Mouse (Mus musculus): ENCODE data around the gene Klhl8. TPM values are rescaled to one million over a fixed set of nuclear protein-coding genes. Genes with fewer than 3 reads are reported as not detected.
A peak's percentile ranks its signal among the peaks of the same experiment; 100 is the strongest.

Klhl8 gene
- total and polyA plus RNA-seq, 3 experiments: 0.11 to 3.0 (median 1.5) TPM

DNA sequence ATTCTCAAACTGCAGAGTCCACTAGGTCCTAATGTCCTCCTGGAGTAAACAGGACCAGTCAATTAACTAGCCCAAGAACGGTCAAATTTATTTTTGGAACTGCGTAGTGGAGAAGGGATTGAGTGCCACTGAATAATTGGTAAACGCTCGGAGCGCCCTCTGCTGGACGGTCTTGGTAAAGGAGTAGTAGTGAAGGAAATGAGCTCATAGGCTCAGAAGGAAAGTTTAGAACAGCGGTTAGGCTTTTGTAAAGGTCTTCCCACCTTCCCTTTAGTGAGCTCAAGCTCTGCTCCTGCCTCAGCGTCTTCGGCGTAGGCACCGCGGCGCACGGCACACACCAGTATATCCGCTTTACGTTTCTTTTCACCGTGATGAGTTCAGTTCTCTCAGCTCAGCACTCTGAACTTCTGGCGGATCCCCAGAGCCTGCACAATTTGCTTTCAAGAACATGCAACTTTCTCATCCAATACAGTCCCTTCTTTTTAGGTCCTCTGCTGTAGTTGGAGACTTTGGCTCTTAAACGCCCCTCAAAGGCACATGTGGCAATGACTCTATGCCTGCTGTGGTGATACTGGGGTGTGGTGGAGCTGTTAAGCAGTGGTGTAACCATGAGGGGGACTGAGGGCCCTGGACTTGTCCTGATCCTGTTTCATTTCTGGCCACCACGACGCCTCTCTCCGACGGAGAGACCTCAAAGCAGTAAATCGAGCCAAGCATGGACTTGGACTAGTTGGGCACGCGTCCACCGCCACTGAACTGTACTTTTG is 16.6 kb upstream of the Klhl8 start:
- peak; percentile 76 for ATAC-seq (ENCODE audit: extremely low read depth, insufficient number of reproducible peaks, low FRiP score, poor library complexity, severe bottlenecking)

DNA sequence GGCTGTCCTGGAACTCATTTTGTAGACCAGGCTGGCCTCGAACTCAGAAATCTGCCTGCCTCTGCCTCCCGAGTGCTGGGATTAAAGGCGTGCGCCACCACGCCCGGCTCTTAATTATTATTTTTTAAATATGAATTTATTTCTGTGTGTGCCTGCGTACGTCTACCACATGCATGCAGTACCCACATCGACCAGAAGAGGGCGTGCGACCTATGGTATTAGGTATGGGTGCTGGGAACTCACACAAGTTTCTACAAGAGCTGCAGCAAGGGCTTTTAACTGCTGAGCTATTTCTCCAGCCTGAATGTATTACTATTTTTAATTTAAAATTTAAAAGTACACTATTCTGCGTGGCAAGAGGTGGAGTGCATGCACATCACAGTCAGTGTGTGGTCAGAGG is 15.3 kb upstream of the Klhl8 start:
- Histone ChIP-seq H3K4me1 (ENCODE audit: insufficient read depth, low read depth, low read length) (no peaks in the 10 kb centered on the region), H3K4me3 (ENCODE audit: low read depth, low read length) (no peak overlapping the region), H3K9me3 (replicated peaks) (no peaks in the 10 kb centered on the region), H3K36me3 (replicated peaks) (no peaks in the 10 kb centered on the region), H3K27me3 (ENCODE audit: insufficient read depth, low read length) (peaks cover 7% of the 10 kb centered on the region; the same call in 1 of the 2 replicates)
- DNase-seq (ENCODE audit: low spot score) (no peak), ATAC-seq (ENCODE audit: extremely low read depth, insufficient number of reproducible peaks, low FRiP score, poor library complexity, severe bottlenecking) (no peak)
- TF ChIP-seq GATA1 (IDR thresholded peaks at IDR 0.05; ENCODE audit: borderline replicate concordance, low read length): no peak
- peak; percentile 20; the same call in 1 of the 2 replicates for TF ChIP-seq CTCF (IDR thresholded peaks at IDR 0.05; ENCODE audit: low read depth, low read length)

More for the DNA sequence above, 16.6 kb upstream of the Klhl8 start:
- H3K4me1 ChIP-seq (ENCODE audit: insufficient read depth, low read depth, low read length): no peaks in the 10 kb centered on the region
- H3K27me3 ChIP-seq (ENCODE audit: insufficient read depth, low read length): peaks cover 7% of the 10 kb centered on the region; the same call in 1 of the 2 replicates
- H3K4me3 ChIP-seq (ENCODE audit: low read depth, low read length): no peak overlapping the region
- H3K9me3 ChIP-seq (replicated peaks): no peaks in the 10 kb centered on the region
- no peaks in the 10 kb centered on the region for H3K36me3 ChIP-seq (replicated peaks)
- TF ChIP-seq TAL1 (conservative IDR thresholded peaks at IDR 0.05; ENCODE audit: low read depth, low read length) (no peak), POLR2AphosphoS5 (IDR thresholded peaks at IDR 0.05; ENCODE audit: insufficient replicate concordance, low read depth, low read length) (no peak), CTCF (IDR thresholded peaks at IDR 0.05; ENCODE audit: low read depth, low read length) (peak; percentile 78), GATA2 (IDR thresholded peaks at IDR 0.05; ENCODE audit: borderline replicate concordance, low read depth, low read length) (no peak)
- peak; percentile 50 for DNase-seq (ENCODE audit: low spot score)

DNA sequence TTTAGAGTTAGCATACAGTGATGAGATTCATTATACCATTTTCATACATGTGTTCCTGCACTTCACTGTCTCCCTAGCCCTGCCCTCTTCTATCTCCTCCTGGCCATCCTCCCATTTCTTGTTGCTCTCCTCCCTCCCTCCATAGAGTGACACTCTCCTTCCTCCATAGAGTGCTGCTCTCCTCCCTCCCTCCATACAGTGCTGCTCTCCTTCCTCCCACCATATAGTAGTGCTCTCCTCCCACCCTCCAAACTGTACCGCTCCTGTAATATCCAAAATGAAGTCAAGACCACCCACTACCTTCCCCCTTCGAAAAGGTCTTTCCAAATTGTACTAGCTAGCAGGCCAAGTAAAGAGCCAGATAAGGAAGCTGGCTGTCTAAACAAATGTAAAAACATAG is 12.7 kb upstream of the Klhl8 start:
- no peak for ATAC-seq (ENCODE audit: extremely low read depth, insufficient number of reproducible peaks, low FRiP score, poor library complexity, severe bottlenecking)
- H3K27me3 ChIP-seq (ENCODE audit: insufficient read depth, low read length): peaks cover 7% of the 10 kb centered on the region; the same call in 1 of the 2 replicates
- H3K9me3 ChIP-seq (replicated peaks): no peaks in the 10 kb centered on the region
- no peak for DNase-seq (ENCODE audit: low spot score)
- no peaks in the 10 kb centered on the region for H3K36me3 ChIP-seq (replicated peaks)
- H3K4me1 ChIP-seq (ENCODE audit: insufficient read depth, low read depth, low read length): 0 out of 2 replicates have a peak, but pooled peaks cover 7% of the 10 kb centered on the region
- no peak overlapping the region for H3K4me3 ChIP-seq (ENCODE audit: low read depth, low read length)
- TF ChIP-seq CTCF (IDR thresholded peaks at IDR 0.05; ENCODE audit: low read depth, low read length) (no peak), GATA1 (IDR thresholded peaks at IDR 0.05; ENCODE audit: borderline replicate concordance, low read length) (no peak), TAL1 (conservative IDR thresholded peaks at IDR 0.05; ENCODE audit: low read depth, low read length) (no peak), GATA2 (IDR thresholded peaks at IDR 0.05; ENCODE audit: borderline replicate concordance, low read depth, low read length) (no peak), POLR2AphosphoS5 (IDR thresholded peaks at IDR 0.05; ENCODE audit: insufficient replicate concordance, low read depth, low read length) (no peak)

DNA sequence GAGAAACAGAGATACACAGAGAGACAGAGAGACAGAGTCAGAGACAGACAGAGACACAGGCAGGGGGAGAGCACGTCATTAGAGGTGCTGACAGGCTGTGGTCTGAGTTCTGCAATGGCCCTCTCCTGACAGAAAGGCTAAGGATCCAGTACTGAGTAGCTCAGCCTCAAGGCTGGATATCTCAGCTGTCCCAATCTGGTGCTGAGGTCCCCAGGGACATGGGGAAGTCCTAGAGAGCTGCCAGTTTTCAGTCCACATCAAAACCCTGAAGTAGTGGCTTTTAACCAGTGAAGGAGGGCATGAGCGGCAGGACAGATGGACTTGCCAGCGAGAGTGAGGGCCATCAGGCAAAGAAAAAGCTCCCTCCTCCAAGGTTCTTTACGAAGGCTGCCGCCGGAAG is 12.0 kb upstream of the Klhl8 start:
- Histone ChIP-seq H3K4me3 (ENCODE audit: low read depth, low read length) (no peak overlapping the region), H3K4me1 (ENCODE audit: insufficient read depth, low read depth, low read length) (0 out of 2 replicates have a peak, but pooled peaks cover 7% of the 10 kb centered on the region), H3K36me3 (replicated peaks) (no peaks in the 10 kb centered on the region), H3K27me3 (ENCODE audit: insufficient read depth, low read length) (peaks cover 7% of the 10 kb centered on the region; the same call in 1 of the 2 replicates), H3K9me3 (replicated peaks) (no peaks in the 10 kb centered on the region)
- DNase-seq (ENCODE audit: low spot score): no peak
- TF ChIP-seq GATA1 (IDR thresholded peaks at IDR 0.05; ENCODE audit: borderline replicate concordance, low read length) (no peak), POLR2AphosphoS5 (IDR thresholded peaks at IDR 0.05; ENCODE audit: insufficient replicate concordance, low read depth, low read length) (no peak), CTCF (IDR thresholded peaks at IDR 0.05; ENCODE audit: low read depth, low read length) (no peak), GATA2 (IDR thresholded peaks at IDR 0.05; ENCODE audit: borderline replicate concordance, low read depth, low read length) (no peak), TAL1 (conservative IDR thresholded peaks at IDR 0.05; ENCODE audit: low read depth, low read length) (no peak)
- ATAC-seq (ENCODE audit: extremely low read depth, insufficient number of reproducible peaks, low FRiP score, poor library complexity, severe bottlenecking): no peak

DNA sequence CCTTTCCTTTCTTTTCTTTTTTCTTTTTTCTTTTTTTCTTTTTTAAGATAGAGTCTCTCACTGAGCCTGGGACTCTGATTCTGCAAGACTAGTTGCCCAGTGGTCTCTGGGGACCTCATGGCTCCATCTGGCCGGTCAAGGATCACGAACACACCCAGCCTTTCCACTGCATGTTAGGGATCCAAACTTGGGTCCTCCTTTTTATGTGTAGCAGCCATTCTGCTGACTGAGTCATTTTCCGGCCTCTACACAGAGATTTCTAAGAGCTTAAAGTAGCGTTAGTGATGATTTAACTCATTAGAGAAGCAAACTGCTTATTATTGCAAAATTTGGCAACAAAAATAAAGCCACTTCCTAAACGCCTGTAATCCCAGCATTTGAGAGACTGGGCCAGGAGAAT is 11.4 kb upstream of the Klhl8 start:
- Histone ChIP-seq H3K4me3 (ENCODE audit: low read depth, low read length) (no peak overlapping the region), H3K9me3 (replicated peaks) (no peaks in the 10 kb centered on the region), H3K27me3 (ENCODE audit: insufficient read depth, low read length) (0 out of 2 replicates have a peak, but pooled peaks cover 4% of the 10 kb centered on the region), H3K4me1 (ENCODE audit: insufficient read depth, low read depth, low read length) (0 out of 2 replicates have a peak, but pooled peaks cover 7% of the 10 kb centered on the region), H3K36me3 (replicated peaks) (no peaks in the 10 kb centered on the region)
- TF ChIP-seq POLR2AphosphoS5 (IDR thresholded peaks at IDR 0.05; ENCODE audit: insufficient replicate concordance, low read depth, low read length) (no peak), TAL1 (conservative IDR thresholded peaks at IDR 0.05; ENCODE audit: low read depth, low read length) (no peak), GATA2 (IDR thresholded peaks at IDR 0.05; ENCODE audit: borderline replicate concordance, low read depth, low read length) (no peak), GATA1 (IDR thresholded peaks at IDR 0.05; ENCODE audit: borderline replicate concordance, low read length) (no peak), CTCF (IDR thresholded peaks at IDR 0.05; ENCODE audit: low read depth, low read length) (no peak)
- ATAC-seq (ENCODE audit: extremely low read depth, insufficient number of reproducible peaks, low FRiP score, poor library complexity, severe bottlenecking) (no peak), DNase-seq (ENCODE audit: low spot score) (no peak)

DNA sequence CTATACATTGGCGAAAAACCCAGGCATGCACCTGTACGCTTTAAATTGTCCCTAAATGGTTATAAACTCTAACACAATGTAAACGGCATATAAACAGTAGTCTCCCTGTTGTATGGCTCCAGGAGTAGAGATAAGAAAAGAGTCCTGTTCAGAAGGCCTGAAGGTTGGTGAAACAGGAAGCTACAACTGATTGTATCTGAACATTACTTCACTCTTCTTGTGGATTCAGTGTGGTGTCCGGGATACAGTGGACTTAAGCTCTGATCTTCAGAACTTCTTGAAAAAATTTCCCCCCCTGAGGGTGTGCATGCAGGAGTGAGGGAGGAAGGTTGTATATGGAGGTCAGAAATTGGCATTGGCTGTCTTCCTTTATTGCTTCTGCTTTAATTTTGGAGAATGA is 8.4 kb upstream of the Klhl8 start:
- DNase-seq (ENCODE audit: low spot score): no peak
- Histone ChIP-seq H3K4me1 (ENCODE audit: insufficient read depth, low read depth, low read length) (0 out of 2 replicates have a peak, but pooled peaks cover 7% of the 10 kb centered on the region), H3K27me3 (ENCODE audit: insufficient read depth, low read length) (0 out of 2 replicates have a peak, but pooled peaks cover 4% of the 10 kb centered on the region), H3K4me3 (ENCODE audit: low read depth, low read length) (no peak overlapping the region), H3K36me3 (replicated peaks) (no peaks in the 10 kb centered on the region), H3K9me3 (replicated peaks) (no peaks in the 10 kb centered on the region)
- no peak for TF ChIP-seq CTCF (IDR thresholded peaks at IDR 0.05; ENCODE audit: low read depth, low read length)
- TF ChIP-seq TAL1 (conservative IDR thresholded peaks at IDR 0.05; ENCODE audit: low read depth, low read length): no peak
- TF ChIP-seq GATA1 (IDR thresholded peaks at IDR 0.05; ENCODE audit: borderline replicate concordance, low read length): no peak
- TF ChIP-seq POLR2AphosphoS5 (IDR thresholded peaks at IDR 0.05; ENCODE audit: insufficient replicate concordance, low read depth, low read length): no peak
- no peak for TF ChIP-seq GATA2 (IDR thresholded peaks at IDR 0.05; ENCODE audit: borderline replicate concordance, low read depth, low read length)
- ATAC-seq (ENCODE audit: extremely low read depth, insufficient number of reproducible peaks, low FRiP score, poor library complexity, severe bottlenecking): peak; percentile 62
